In the genomic region with DNA sequence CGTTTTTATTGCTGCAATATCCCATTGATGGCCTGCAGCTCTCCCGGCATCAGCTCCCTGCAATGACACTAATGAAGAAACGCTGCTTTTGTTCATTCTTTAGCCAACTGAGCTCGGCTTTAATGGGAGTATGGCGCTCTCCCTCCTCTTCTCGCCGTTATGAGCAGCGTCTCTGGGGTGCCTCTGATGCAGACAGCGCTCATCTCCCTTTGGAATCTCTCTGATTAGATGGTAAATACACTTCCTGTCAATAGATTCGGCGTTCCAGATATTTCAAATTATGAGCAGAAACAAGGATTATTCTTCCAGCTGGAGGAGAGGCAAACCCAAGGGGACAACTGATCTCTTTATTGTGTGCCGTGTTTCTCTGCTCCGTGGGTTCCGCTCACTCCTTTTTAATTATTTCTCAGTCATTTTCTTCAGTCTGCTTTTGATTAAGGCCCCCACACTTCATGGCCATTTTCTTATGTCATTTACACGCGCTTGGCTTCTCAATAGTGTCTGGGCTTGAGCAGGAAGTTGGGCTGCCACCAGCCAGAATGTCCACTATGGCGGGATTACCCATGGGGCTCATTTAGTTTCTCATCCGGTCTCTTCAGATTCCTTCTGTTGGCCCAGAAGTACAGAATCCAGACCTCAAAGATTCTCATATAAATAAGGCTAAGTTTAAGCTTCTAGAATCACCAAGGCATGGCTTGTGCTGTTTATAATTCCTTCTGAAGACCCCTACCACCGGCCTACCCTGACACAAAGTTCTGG, we compare ENCODE assay signal across 15 mouse cellular contexts. TPM values are rescaled to one million over a fixed set of nuclear protein-coding genes. Genes with fewer than 3 reads are reported as not detected.
DNase-seq lines count a peak whose midpoint lies in the region; ATAC-seq lines count a peak whose summit lies in the region.
"Had no signal": no experiment of that assay in that cellular context is flagged by ENCODE, and none has a peak within 500 bp of the region (broad histone marks: within the 10 kb centered on the region; RNA-seq: fewer than 3 reads in every experiment).

No protein-coding gene starts in this region.

- no peaks in the 10 kb centered on the region for H3K27me3 ChIP-seq in embryonic facial prominence, embryonic 15.5 days
- H3K27me3 ChIP-seq in hindbrain, embryonic 14.5 days (ENCODE audit: control insufficient read depth, insufficient read depth, low read length) = no peaks in the 10 kb centered on the region
- H3K27me3 ChIP-seq in neural tube, embryonic 12.5 days (replicated peaks) = no peaks in the 10 kb centered on the region
- H3K27me3 ChIP-seq in liver, embryonic 11.5 days (replicated peaks; ENCODE audit: control insufficient read depth, insufficient read depth, low read length) = peaks cover 2% of the 10 kb centered on the region; the same call in 1 of the 2 replicates
- H3K27me3 ChIP-seq: heart, embryonic 15.5 days had no signal

- DNase-seq in left cerebral cortex, postnatal 4 days = peak; percentile 11
- DNase-seq in left cerebral cortex, adult 18-20 months (ENCODE audit: low spot score in 2 of 2) = no peak
- DNase-seq in hindbrain, embryonic 14.5 days (ENCODE audit: low spot score) = peak; percentile 46
- no peak for DNase-seq in liver, embryonic 11.5 days (ENCODE audit: low spot score)
- DNase-seq in lung, adult 18-20 months = no peak
- no peak for DNase-seq in layer of hippocampus, adult 9-10 months (ENCODE audit: low spot score)
- DNase-seq: adrenal gland, postnatal 36 days; cerebellum, adult 2 months; gastrocnemius, postnatal 25 days; kidney, adult 11 months; right cerebral cortex, postnatal 14 days had no signal

- no peak for ATAC-seq in embryonic facial prominence, embryonic 15.5 days (ENCODE audit: insufficient number of reproducible peaks, low FRiP score, low TSS enrichment, low read depth)
- no peak; the same call in 1 of the 2 replicates for ATAC-seq in hindbrain, embryonic 14.5 days (ENCODE audit: low FRiP score)
- no peak for ATAC-seq in neural tube, embryonic 12.5 days (ENCODE audit: low FRiP score, low read depth)
- no peak for ATAC-seq in liver, embryonic 11.5 days (replicated peaks; ENCODE audit: low FRiP score)

- intact Hi-C loops in left cerebral cortex, postnatal 4 days (cut with DNase I) = no loop called here

- no peaks in the 10 kb centered on the region for H3K9me3 ChIP-seq in embryonic facial prominence, embryonic 15.5 days (replicated peaks)
- no peaks in the 10 kb centered on the region for H3K9me3 ChIP-seq in hindbrain, embryonic 14.5 days (ENCODE audit: control insufficient read depth, low read length)
- no peaks in the 10 kb centered on the region for H3K9me3 ChIP-seq in neural tube, embryonic 12.5 days
- H3K9me3 ChIP-seq in liver, embryonic 11.5 days (ENCODE audit: control insufficient read depth, low read length) = no peaks in the 10 kb centered on the region
- H3K9me3 ChIP-seq: heart, embryonic 15.5 days had no signal

- 39% methylated on average over 19 of the region's 19 CpGs for WGBS in embryonic facial prominence, embryonic 15.5 days
- WGBS in hindbrain, embryonic 14.5 days = 44% methylated on average over 19 of the region's 19 CpGs
- 40% methylated on average over 19 of the region's 19 CpGs for WGBS in neural tube, embryonic 12.5 days
- WGBS in liver, embryonic 11.5 days = 76% methylated on average over 19 of the region's 19 CpGs

- peak overlapping the region; percentile 16 for H3K4me3 ChIP-seq in embryonic facial prominence, embryonic 15.5 days (replicated peaks)
- no peak overlapping the region for H3K4me3 ChIP-seq in hindbrain, embryonic 14.5 days (replicated peaks; ENCODE audit: low read length)
- no peak overlapping the region for H3K4me3 ChIP-seq in neural tube, embryonic 12.5 days
- H3K4me3 ChIP-seq in liver, embryonic 11.5 days (ENCODE audit: low read depth, low read length) = no peak overlapping the region
- H3K4me3 ChIP-seq: heart, embryonic 15.5 days had no signal

- no peaks in the 10 kb centered on the region for H3K36me3 ChIP-seq in embryonic facial prominence, embryonic 15.5 days
- H3K36me3 ChIP-seq in hindbrain, embryonic 14.5 days (replicated peaks; ENCODE audit: control insufficient read depth, insufficient read depth) = no peaks in the 10 kb centered on the region
- no peaks in the 10 kb centered on the region for H3K36me3 ChIP-seq in neural tube, embryonic 12.5 days
- H3K36me3 ChIP-seq in liver, embryonic 11.5 days (ENCODE audit: control insufficient read depth, insufficient read depth, low read length) = no peaks in the 10 kb centered on the region
- H3K36me3 ChIP-seq: heart, embryonic 15.5 days had no signal

- no peak overlapping the region for H3K9ac ChIP-seq in embryonic facial prominence, embryonic 15.5 days
- H3K9ac ChIP-seq in hindbrain, embryonic 14.5 days = no peak overlapping the region; the same call in 1 of the 2 replicates
- H3K9ac ChIP-seq in neural tube, embryonic 12.5 days = no peak overlapping the region
- H3K9ac ChIP-seq in liver, embryonic 11.5 days (ENCODE audit: low read depth, low read length) = no peak overlapping the region
- H3K9ac ChIP-seq: heart, embryonic 15.5 days had no signal

- peak overlapping the region; percentile 36 for H3K4me2 ChIP-seq in embryonic facial prominence, embryonic 15.5 days (replicated peaks)
- H3K4me2 ChIP-seq in hindbrain, embryonic 14.5 days (replicated peaks) = peak overlapping the region; percentile 34
- H3K4me2 ChIP-seq in neural tube, embryonic 12.5 days (replicated peaks) = peak overlapping the region; percentile 35
- H3K4me2 ChIP-seq in liver, embryonic 11.5 days = no peak overlapping the region
- H3K4me2 ChIP-seq: heart, embryonic 15.5 days had no signal

- H3K27ac ChIP-seq in embryonic facial prominence, embryonic 15.5 days (replicated peaks) = no peak overlapping the region
- peak overlapping the region; percentile 74 for H3K27ac ChIP-seq in hindbrain, embryonic 14.5 days
- H3K27ac ChIP-seq in neural tube, embryonic 12.5 days = peak overlapping the region; percentile 42; the same call in 1 of the 2 replicates
- no peak overlapping the region for H3K27ac ChIP-seq in liver, embryonic 11.5 days (ENCODE audit: low read depth, low read length)
- H3K27ac ChIP-seq: heart, embryonic 15.5 days; stomach, postnatal 0 days had no signal

- H3K4me1 ChIP-seq in embryonic facial prominence, embryonic 15.5 days = 0 out of 2 replicates have a peak, but pooled peaks cover 8% of the 10 kb centered on the region
- H3K4me1 ChIP-seq in hindbrain, embryonic 14.5 days (replicated peaks; ENCODE audit: control insufficient read depth, insufficient read depth, low read length) = 0 out of 2 replicates have a peak, but pooled peaks cover 9% of the 10 kb centered on the region
- no peaks in the 10 kb centered on the region for H3K4me1 ChIP-seq in neural tube, embryonic 12.5 days
- no peaks in the 10 kb centered on the region for H3K4me1 ChIP-seq in liver, embryonic 11.5 days (replicated peaks; ENCODE audit: control insufficient read depth, insufficient read depth, low read length)

RNA-seq across cellular contexts. Expression of gene Gm5617, which starts 22.3 kb away (rescaled TPM):
- total RNA-seq in left cerebral cortex, postnatal 4 days (2021) = 10 to 100 TPM in 1 of 2 experiments, 1 to 10 TPM in 1; 7.3 to 10.1 TPM
- total RNA-seq in left cerebral cortex, adult 18-20 months (2021) = 1 to 10 TPM; 8.6 to 9.4 TPM
- polyA plus RNA-seq in embryonic facial prominence, embryonic 15.5 days (2015; fragmentation: Nextera tagmentation; extraction: Ambion mirVana) = 33.0 and 39.5 TPM in 2 replicates
- 19.1 and 28.4 TPM in 2 replicates for polyA plus RNA-seq in hindbrain, embryonic 14.5 days (2014; fragmentation: Nextera tagmentation; extraction: Ambion mirVana)
- 35.5 and 36.0 TPM in 2 replicates for polyA plus RNA-seq in neural tube, embryonic 12.5 days (2016; fragmentation: Nextera tagmentation; extraction: Ambion mirVana)
- polyA plus RNA-seq in liver, embryonic 11.5 days (2014; fragmentation: Nextera tagmentation; extraction: Ambion mirVana) = 22.0 and 29.8 TPM in 2 replicates

RNA-seq across cellular contexts. Expression of gene Rbm7, which starts 22.5 kb away (rescaled TPM):
- 10 to 100 TPM; 39.2 to 42.9 TPM for total RNA-seq in left cerebral cortex, postnatal 4 days (2021)
- total RNA-seq in left cerebral cortex, adult 18-20 months (2021) = 10 to 100 TPM; 33.8 to 34.2 TPM
- polyA plus RNA-seq in embryonic facial prominence, embryonic 15.5 days (2015; fragmentation: Nextera tagmentation; extraction: Ambion mirVana) = 111 and 116 TPM in 2 replicates
- polyA plus RNA-seq in hindbrain, embryonic 14.5 days (2014; fragmentation: Nextera tagmentation; extraction: Ambion mirVana) = 78.8 and 80.7 TPM in 2 replicates
- 97.7 and 98.6 TPM in 2 replicates for polyA plus RNA-seq in neural tube, embryonic 12.5 days (2016; fragmentation: Nextera tagmentation; extraction: Ambion mirVana)
- 110 and 121 TPM in 2 replicates for polyA plus RNA-seq in liver, embryonic 11.5 days (2014; fragmentation: Nextera tagmentation; extraction: Ambion mirVana)

RNA-seq across cellular contexts. Expression of gene Rexo2, which starts 37.1 kb away (rescaled TPM):
- total RNA-seq in left cerebral cortex, postnatal 4 days (2021) = 100 to 1,000 TPM in 1 of 2 experiments, 10 to 100 TPM in 1; 92.2 to 105 TPM
- total RNA-seq in left cerebral cortex, adult 18-20 months (2021) = 100 to 1,000 TPM in 1 of 2 experiments, 10 to 100 TPM in 1; 97.6 to 103 TPM
- polyA plus RNA-seq in embryonic facial prominence, embryonic 15.5 days (2015; fragmentation: Nextera tagmentation; extraction: Ambion mirVana) = 138 and 148 TPM in 2 replicates
- polyA plus RNA-seq in hindbrain, embryonic 14.5 days (2014; fragmentation: Nextera tagmentation; extraction: Ambion mirVana) = 83.7 and 98.8 TPM in 2 replicates
- polyA plus RNA-seq in neural tube, embryonic 12.5 days (2016; fragmentation: Nextera tagmentation; extraction: Ambion mirVana) = 89.9 and 93.8 TPM in 2 replicates
- 173 TPM in 2 replicates for polyA plus RNA-seq in liver, embryonic 11.5 days (2014; fragmentation: Nextera tagmentation; extraction: Ambion mirVana)

Comparison
In these comparisons a context has a peak if more than half of its experiments do, and no peak if none do; other contexts are left out.
1. DNase-seq: peak in left cerebral cortex, postnatal 4 days (single experiment) and hindbrain, embryonic 14.5 days (single experiment); none in left cerebral cortex, adult 18-20 months (0 of 2), liver, embryonic 11.5 days (single experiment), lung, adult 18-20 months (0 of 2) and layer of hippocampus, adult 9-10 months (single experiment).
2. H3K27ac ChIP-seq: peak in hindbrain, embryonic 14.5 days (single experiment) and neural tube, embryonic 12.5 days (single experiment); none in embryonic facial prominence, embryonic 15.5 days (single experiment) and liver, embryonic 11.5 days (single experiment).